Mouse (Mus musculus): ENCODE measurements around the gene Kcnma1. TPM values are rescaled to one million over a fixed set of nuclear protein-coding genes. Genes with fewer than 3 reads are reported as not detected.

Gene Kcnma1
- polyA plus RNA-seq, 1 experiment from 2014 or later, result 0.39 TPM

- no peak overlapping the region for H3K4me3 ChIP-seq (ENCODE audit: low read depth, low read length)
- H3K9ac ChIP-seq (ENCODE audit: low read depth, low read length), result no peak overlapping the region
- H3K27me3 ChIP-seq (ENCODE audit: control insufficient read depth, insufficient read depth, low read length), result 0 out of 2 replicates have a peak, but pooled peaks cover 2% of the 10 kb centered on the region
- H3K4me1 ChIP-seq (ENCODE audit: control insufficient read depth, insufficient read depth, low read length), result no peaks in the 10 kb centered on the region
- no peaks in the 10 kb centered on the region for H3K36me3 ChIP-seq (ENCODE audit: control insufficient read depth, insufficient read depth, low read length)
- H3K4me2 ChIP-seq, result no peak overlapping the region
- no peaks in the 10 kb centered on the region for H3K9me3 ChIP-seq (replicated peaks; ENCODE audit: control insufficient read depth, low read length)
- no peak for ATAC-seq (replicated peaks; ENCODE audit: insufficient number of reproducible peaks, low FRiP score, low TSS enrichment)
- no peak overlapping the region for H3K27ac ChIP-seq (ENCODE audit: low read depth, low read length)
Observed at GRCm38 (mm10) chr14:23704303-23704702, 310.0 kb downstream of the Kcnma1 start.

- 76% methylated on average over 3 of the region's 3 CpGs for WGBS (ENCODE audit: insufficient replicate concordance)
- no peaks in the 10 kb centered on the region for H3K9me3 ChIP-seq (replicated peaks; ENCODE audit: control insufficient read depth, low read length)
- H3K4me1 ChIP-seq (ENCODE audit: control insufficient read depth, insufficient read depth, low read length), result no peaks in the 10 kb centered on the region
- H3K27me3 ChIP-seq (ENCODE audit: control insufficient read depth, insufficient read depth, low read length), result peaks cover 31% of the 10 kb centered on the region; the same call in 1 of the 2 replicates
- H3K4me2 ChIP-seq, result no peak overlapping the region
- no peaks in the 10 kb centered on the region for H3K36me3 ChIP-seq (ENCODE audit: control insufficient read depth, insufficient read depth, low read length)
- H3K4me3 ChIP-seq (ENCODE audit: low read depth, low read length), result no peak overlapping the region
- no peak for ATAC-seq (replicated peaks; ENCODE audit: insufficient number of reproducible peaks, low FRiP score, low TSS enrichment)
- no peak overlapping the region for H3K9ac ChIP-seq (ENCODE audit: low read depth, low read length)
- no peak overlapping the region for H3K27ac ChIP-seq (ENCODE audit: low read depth, low read length)
Observed at GRCm38 (mm10) chr14:23696341-23696740, 317.9 kb downstream of the Kcnma1 start.

GRCm38 (mm10) chr14:23689681-23690080 lies 324.6 kb downstream of the Kcnma1 start:
- no peaks in the 10 kb centered on the region for H3K4me1 ChIP-seq (ENCODE audit: control insufficient read depth, insufficient read depth, low read length)
- H3K9me3 ChIP-seq (replicated peaks; ENCODE audit: control insufficient read depth, low read length), result no peaks in the 10 kb centered on the region
- H3K27ac ChIP-seq (ENCODE audit: low read depth, low read length), result no peak overlapping the region
- H3K4me3 ChIP-seq (ENCODE audit: low read depth, low read length), result no peak overlapping the region
- peaks cover 57% of the 10 kb centered on the region for H3K27me3 ChIP-seq (ENCODE audit: control insufficient read depth, insufficient read depth, low read length)
- ATAC-seq (replicated peaks; ENCODE audit: insufficient number of reproducible peaks, low FRiP score, low TSS enrichment), result no peak
- H3K4me2 ChIP-seq, result no peak overlapping the region
- H3K9ac ChIP-seq (ENCODE audit: low read depth, low read length), result no peak overlapping the region
- H3K36me3 ChIP-seq (ENCODE audit: control insufficient read depth, insufficient read depth, low read length), result no peaks in the 10 kb centered on the region
- 51% methylated on average over 5 of the region's 5 CpGs for WGBS (ENCODE audit: insufficient replicate concordance)

DNA sequence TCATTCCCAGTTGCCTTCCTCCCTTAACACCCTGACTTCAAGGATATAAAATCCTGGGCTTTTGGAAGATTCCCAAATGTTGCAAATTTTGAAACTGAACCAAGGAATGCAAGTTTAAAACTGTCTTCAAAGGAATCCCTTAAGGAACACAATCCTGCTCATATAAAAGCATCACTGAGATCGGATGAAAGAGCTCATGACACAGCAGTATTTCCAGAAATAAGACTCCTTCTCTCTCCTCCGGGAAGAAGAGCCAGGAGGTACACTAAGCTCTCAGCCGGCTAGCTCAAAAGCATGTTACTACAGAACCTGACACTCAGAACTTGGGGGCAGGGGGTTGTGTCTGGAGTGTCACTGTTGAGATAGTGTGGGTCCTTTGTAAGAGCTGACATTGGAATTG lies 325.8 kb downstream of the Kcnma1 start:
- Histone ChIP-seq H3K4me1 (ENCODE audit: control insufficient read depth, insufficient read depth, low read length) (no peaks in the 10 kb centered on the region), H3K4me3 (ENCODE audit: low read depth, low read length) (no peak overlapping the region), H3K27me3 (ENCODE audit: control insufficient read depth, insufficient read depth, low read length) (peaks cover 56% of the 10 kb centered on the region), H3K36me3 (ENCODE audit: control insufficient read depth, insufficient read depth, low read length) (no peaks in the 10 kb centered on the region), H3K4me2 (no peak overlapping the region), H3K9ac (ENCODE audit: low read depth, low read length) (no peak overlapping the region), H3K9me3 (replicated peaks; ENCODE audit: control insufficient read depth, low read length) (no peaks in the 10 kb centered on the region), H3K27ac (ENCODE audit: low read depth, low read length) (no peak overlapping the region)
- 70% methylated on average over 3 of the region's 3 CpGs for WGBS (ENCODE audit: insufficient replicate concordance)
- ATAC-seq (replicated peaks; ENCODE audit: insufficient number of reproducible peaks, low FRiP score, low TSS enrichment), result no peak

DNA sequence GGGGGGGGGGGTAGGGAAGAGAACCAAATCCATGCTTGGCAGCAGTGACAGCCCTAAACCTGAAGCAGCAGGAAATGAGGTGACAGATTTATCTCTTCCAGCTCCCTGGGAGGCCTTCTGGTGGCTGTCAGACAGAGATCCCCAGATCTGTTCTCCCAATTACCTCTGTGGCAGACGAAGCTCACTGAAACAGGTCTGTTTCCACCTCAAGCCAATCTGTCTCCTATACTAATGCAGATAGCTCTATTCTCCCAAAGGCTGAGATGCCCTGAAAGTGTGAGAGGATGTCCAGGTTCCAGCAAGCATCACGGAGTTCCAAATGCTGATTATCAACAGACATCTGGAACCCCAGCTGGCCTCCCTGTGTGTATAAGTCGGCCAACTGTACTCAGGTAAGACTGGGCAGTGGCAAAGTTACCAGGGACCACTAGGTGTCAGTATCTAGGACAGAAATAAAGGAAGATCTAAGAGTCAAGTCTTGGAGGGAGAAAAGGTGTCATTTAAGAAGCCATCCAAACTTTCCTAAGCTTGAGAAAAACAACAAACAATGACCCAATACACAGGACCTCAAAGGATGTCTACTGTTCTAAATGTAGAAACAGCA lies 329.7 kb downstream of the Kcnma1 start:
- WGBS (ENCODE audit: insufficient replicate concordance), result 16% methylated on average over 3 of the region's 3 CpGs
- Histone ChIP-seq H3K27ac (ENCODE audit: low read depth, low read length) (no peak overlapping the region), H3K4me3 (ENCODE audit: low read depth, low read length) (no peak overlapping the region), H3K9ac (ENCODE audit: low read depth, low read length) (no peak overlapping the region), H3K9me3 (replicated peaks; ENCODE audit: control insufficient read depth, low read length) (no peaks in the 10 kb centered on the region), H3K27me3 (ENCODE audit: control insufficient read depth, insufficient read depth, low read length) (peaks cover 52% of the 10 kb centered on the region), H3K36me3 (ENCODE audit: control insufficient read depth, insufficient read depth, low read length) (no peaks in the 10 kb centered on the region), H3K4me2 (no peak overlapping the region), H3K4me1 (ENCODE audit: control insufficient read depth, insufficient read depth, low read length) (no peaks in the 10 kb centered on the region)
- no peak for ATAC-seq (replicated peaks; ENCODE audit: insufficient number of reproducible peaks, low FRiP score, low TSS enrichment)

- Histone ChIP-seq H3K4me3 (ENCODE audit: low read depth, low read length) (no peak overlapping the region), H3K27ac (ENCODE audit: low read depth, low read length) (no peak overlapping the region), H3K27me3 (ENCODE audit: control insufficient read depth, insufficient read depth, low read length) (peaks cover 57% of the 10 kb centered on the region), H3K4me1 (ENCODE audit: control insufficient read depth, insufficient read depth, low read length) (no peaks in the 10 kb centered on the region), H3K36me3 (ENCODE audit: control insufficient read depth, insufficient read depth, low read length) (no peaks in the 10 kb centered on the region), H3K9me3 (replicated peaks; ENCODE audit: control insufficient read depth, low read length) (no peaks in the 10 kb centered on the region), H3K4me2 (no peak overlapping the region), H3K9ac (ENCODE audit: low read depth, low read length) (no peak overlapping the region)
- WGBS (ENCODE audit: insufficient replicate concordance), result 20% methylated on average over 4 of the region's 4 CpGs
- no peak for ATAC-seq (replicated peaks; ENCODE audit: insufficient number of reproducible peaks, low FRiP score, low TSS enrichment)
Observed at GRCm38 (mm10) chr14:23682758-23683157, 331.5 kb downstream of the Kcnma1 start.

DNA sequence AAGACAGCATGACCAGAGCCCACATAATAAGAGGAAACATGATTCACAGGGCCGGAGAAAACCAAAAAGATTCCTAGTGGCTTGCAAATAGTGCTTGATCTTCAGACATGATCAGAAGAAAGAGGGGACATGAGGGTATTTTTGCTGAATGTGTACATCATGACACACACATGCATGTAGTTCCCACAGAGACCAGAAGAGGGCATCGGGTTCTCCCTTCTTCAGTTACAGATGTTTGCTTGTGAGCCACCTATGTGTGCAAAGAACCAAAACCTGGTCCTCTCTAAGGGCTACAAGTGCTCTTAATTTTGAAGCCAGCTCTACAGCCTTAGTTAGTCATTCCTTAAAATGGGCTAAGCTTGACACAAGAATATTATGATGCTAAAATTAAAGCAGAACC lies 334.9 kb downstream of the Kcnma1 start:
- H3K36me3 ChIP-seq (ENCODE audit: control insufficient read depth, insufficient read depth, low read length), result no peaks in the 10 kb centered on the region
- no peak overlapping the region for H3K27ac ChIP-seq (ENCODE audit: low read depth, low read length)
- peaks cover 47% of the 10 kb centered on the region for H3K27me3 ChIP-seq (ENCODE audit: control insufficient read depth, insufficient read depth, low read length)
- 52% methylated on average over 2 of the region's 2 CpGs for WGBS (ENCODE audit: insufficient replicate concordance)
- H3K9me3 ChIP-seq (replicated peaks; ENCODE audit: control insufficient read depth, low read length), result no peaks in the 10 kb centered on the region
- H3K4me1 ChIP-seq (ENCODE audit: control insufficient read depth, insufficient read depth, low read length), result no peaks in the 10 kb centered on the region
- H3K4me3 ChIP-seq (ENCODE audit: low read depth, low read length), result no peak overlapping the region
- H3K9ac ChIP-seq (ENCODE audit: low read depth, low read length), result no peak overlapping the region
- no peak overlapping the region for H3K4me2 ChIP-seq
- ATAC-seq (replicated peaks; ENCODE audit: insufficient number of reproducible peaks, low FRiP score, low TSS enrichment), result no peak

DNA sequence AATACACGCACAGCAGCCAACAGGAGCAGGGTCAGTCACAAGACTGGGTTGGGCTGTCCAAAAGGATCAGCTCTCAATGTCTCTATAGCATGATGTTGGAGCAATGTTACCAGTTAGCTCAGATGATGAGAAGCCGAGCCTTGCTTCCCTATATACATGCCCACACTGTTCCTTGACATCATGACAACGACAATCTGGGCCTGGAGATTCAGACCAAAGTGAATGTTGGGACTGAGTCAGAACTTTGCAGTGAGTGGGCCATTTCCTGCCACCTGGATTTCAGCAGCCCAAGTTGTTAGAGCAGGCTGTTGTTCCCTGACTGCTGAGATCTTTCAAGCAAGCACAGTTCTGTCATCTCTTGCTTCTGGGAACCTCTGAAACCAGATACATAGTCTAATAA lies 347.9 kb downstream of the Kcnma1 start:
- Histone ChIP-seq H3K27ac (ENCODE audit: low read depth, low read length) (no peak overlapping the region), H3K4me1 (ENCODE audit: control insufficient read depth, insufficient read depth, low read length) (no peaks in the 10 kb centered on the region), H3K9ac (ENCODE audit: low read depth, low read length) (no peak overlapping the region), H3K36me3 (ENCODE audit: control insufficient read depth, insufficient read depth, low read length) (no peaks in the 10 kb centered on the region), H3K9me3 (replicated peaks; ENCODE audit: control insufficient read depth, low read length) (no peaks in the 10 kb centered on the region), H3K4me3 (ENCODE audit: low read depth, low read length) (no peak overlapping the region), H3K4me2 (no peak overlapping the region), H3K27me3 (ENCODE audit: control insufficient read depth, insufficient read depth, low read length) (no peaks in the 10 kb centered on the region)
- 75% methylated on average over 3 of the region's 3 CpGs for WGBS (ENCODE audit: insufficient replicate concordance)
- no peak for ATAC-seq (replicated peaks; ENCODE audit: insufficient number of reproducible peaks, low FRiP score, low TSS enrichment)

DNA sequence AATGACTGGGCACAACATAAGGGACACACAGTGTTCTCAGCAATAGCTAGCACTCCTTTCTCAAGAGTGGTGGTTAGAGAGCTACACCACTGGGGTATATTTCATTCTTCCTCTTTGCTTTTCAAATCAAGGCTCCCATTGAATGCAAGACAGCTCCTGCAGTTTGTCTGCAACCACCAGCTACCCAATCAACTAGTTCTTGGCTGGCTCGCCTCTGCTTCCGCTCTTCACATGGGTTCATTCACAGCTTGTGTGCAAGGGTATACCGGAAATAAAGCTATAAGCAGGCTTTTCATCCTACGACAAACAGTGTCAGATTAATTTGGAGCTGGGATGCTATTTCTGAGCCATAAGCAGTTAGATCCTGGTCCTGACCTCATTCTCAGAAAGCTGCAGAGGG lies 362.6 kb downstream of the Kcnma1 start:
- H3K36me3 ChIP-seq (ENCODE audit: control insufficient read depth, insufficient read depth, low read length), result no peaks in the 10 kb centered on the region
- 83% methylated on average over 4 of the region's 4 CpGs for WGBS (ENCODE audit: insufficient replicate concordance)
- no peak overlapping the region for H3K9ac ChIP-seq (ENCODE audit: low read depth, low read length)
- no peaks in the 10 kb centered on the region for H3K4me1 ChIP-seq (ENCODE audit: control insufficient read depth, insufficient read depth, low read length)
- H3K4me3 ChIP-seq (ENCODE audit: low read depth, low read length), result no peak overlapping the region
- H3K9me3 ChIP-seq (replicated peaks; ENCODE audit: control insufficient read depth, low read length), result no peaks in the 10 kb centered on the region
- no peak for ATAC-seq (replicated peaks; ENCODE audit: insufficient number of reproducible peaks, low FRiP score, low TSS enrichment)
- H3K4me2 ChIP-seq, result no peak overlapping the region
- H3K27ac ChIP-seq (ENCODE audit: low read depth, low read length), result no peak overlapping the region
- 0 out of 2 replicates have a peak, but pooled peaks cover 3% of the 10 kb centered on the region for H3K27me3 ChIP-seq (ENCODE audit: control insufficient read depth, insufficient read depth, low read length)

Data from heart, embryonic 11.5 days (tissue).